Mouse (Mus musculus): ENCODE results near the gene Zer1. TPM values are rescaled to one million over a fixed set of nuclear protein-coding genes. Genes with fewer than 3 reads are reported as not detected.

Gene Zer1
- polyA plus RNA-seq, 1 experiment from 2014 or later, result 26.5 TPM

GRCm38 (mm10) chr2:30100214-30100613, 24.2 kb downstream of the Zer1 start:
- DNase-seq (ENCODE audit: low read depth, low spot score) (no peak), ATAC-seq (no peak)
- no peak for TF ChIP-seq CTCF (IDR thresholded peaks at IDR 0.05)
- POLR2A ChIA-PET, result no interaction called here
- in situ Hi-C loops (cut with MboI; ENCODE audit: low pct_unique_long_range_greater_than_20kb), result no loop called here
- CTCF ChIA-PET, result no interaction called here
- no peaks in the 10 kb centered on the region for H3K27me3 ChIP-seq

- no peak for ATAC-seq
- H3K27me3 ChIP-seq, result no peaks in the 10 kb centered on the region
- POLR2A ChIA-PET, result no interaction called here
- no peak for TF ChIP-seq CTCF (IDR thresholded peaks at IDR 0.05)
- CTCF ChIA-PET, result no interaction called here
- in situ Hi-C loops (cut with MboI; ENCODE audit: low pct_unique_long_range_greater_than_20kb), result loop anchor here (5.0 kb wide), 1 partner anchor 49 kb away; the partner anchor contains the start of gene Wdr34
- DNase-seq (ENCODE audit: low read depth, low spot score), result no peak
Observed at GRCm38 (mm10) chr2:30095882-30096527, 28.4 kb downstream of the Zer1 start.

DNA sequence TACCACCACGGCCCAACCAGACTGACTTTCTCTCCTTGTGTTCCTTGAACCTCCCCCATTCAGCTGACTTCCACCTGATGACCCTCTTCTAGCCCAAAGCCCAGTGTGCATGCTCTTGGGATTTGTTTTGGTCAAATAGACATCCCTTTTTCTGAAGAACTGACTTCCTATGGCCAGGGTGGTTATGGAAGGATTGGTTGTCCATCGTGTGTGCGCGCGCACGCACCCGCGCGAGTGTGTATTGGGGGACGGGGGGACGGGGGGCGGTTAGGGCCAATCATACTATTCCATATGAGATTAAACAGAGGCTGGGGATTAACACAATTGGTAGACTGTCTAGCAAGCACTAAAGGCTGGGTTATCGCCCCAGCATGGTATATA, 30.2 kb downstream of the Zer1 start:
- ChIA-PET POLR2A (interaction anchor here (1.5 kb wide), 1 partner anchor 52 kb away, joined by 4 read pairs; no protein-coding TSS in a partner anchor), CTCF (interaction anchor here (1.2 kb wide), 1 partner anchor 17 kb away, joined by 3 read pairs; the partner anchor contains the start of gene Pkn3)
- no peak for ATAC-seq
- DNase-seq (ENCODE audit: low read depth, low spot score), result no peak
- in situ Hi-C loops (cut with MboI; ENCODE audit: low pct_unique_long_range_greater_than_20kb), result no loop called here
- TF ChIP-seq CTCF (IDR thresholded peaks at IDR 0.05), result no peak
- no peaks in the 10 kb centered on the region for H3K27me3 ChIP-seq

DNA sequence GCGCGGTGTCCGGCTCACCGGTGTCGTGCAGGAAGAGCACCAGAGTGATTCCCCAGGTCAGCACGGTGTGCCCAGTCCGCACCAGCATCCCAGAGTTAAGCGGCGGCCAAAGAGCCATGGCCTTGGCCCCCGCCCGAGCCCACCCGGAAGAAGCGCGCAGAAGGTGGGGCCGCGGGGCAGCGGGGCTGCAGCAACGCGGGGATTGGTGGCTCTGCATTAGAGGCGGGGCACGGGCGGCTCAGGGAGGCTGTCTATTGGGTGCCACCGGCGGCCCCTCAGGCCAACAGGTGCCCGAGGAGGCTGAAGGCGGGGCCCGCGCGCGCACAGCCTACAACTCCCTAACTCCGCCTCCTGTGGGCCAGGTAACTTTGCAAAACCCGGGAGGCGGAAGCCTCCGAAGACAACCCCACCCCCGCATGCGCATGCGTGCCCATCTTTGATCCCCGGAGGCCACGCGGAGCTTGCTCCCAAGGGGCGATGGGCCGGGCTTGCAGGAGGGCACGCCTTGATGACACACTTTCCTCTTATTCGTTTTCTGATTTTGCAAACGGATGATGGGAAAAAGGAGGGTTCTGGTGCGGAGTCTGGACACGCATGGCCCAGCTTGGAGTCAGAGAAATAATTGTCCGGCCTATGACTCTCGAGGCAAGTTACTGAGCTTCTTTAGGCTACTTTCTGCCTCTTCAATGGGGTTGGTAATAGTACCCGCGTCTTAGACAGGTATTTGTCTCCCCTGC, 30.7 kb downstream of the Zer1 start, which contains the start of gene Zdhhc12:
TSS of gene Zdhhc12 (minus strand) at position 178 of the 737 bp plus-strand sequence.
- POLR2A ChIA-PET, result interaction anchor here (1.5 kb wide), 1 partner anchor 51 kb away, joined by 4 read pairs; no protein-coding TSS in a partner anchor
- peak; percentile 90 for ATAC-seq
- TF ChIP-seq CTCF (IDR thresholded peaks at IDR 0.05), result no peak
- DNase-seq (ENCODE audit: low read depth, low spot score), result peak; percentile 89
- CTCF ChIA-PET, result interaction anchor here (1.2 kb wide), 1 partner anchor 16 kb away, joined by 3 read pairs; the partner anchor contains the start of gene Pkn3
- H3K27me3 ChIP-seq, result no peaks in the 10 kb centered on the region
- in situ Hi-C loops (cut with MboI; ENCODE audit: low pct_unique_long_range_greater_than_20kb), result no loop called here

DNA sequence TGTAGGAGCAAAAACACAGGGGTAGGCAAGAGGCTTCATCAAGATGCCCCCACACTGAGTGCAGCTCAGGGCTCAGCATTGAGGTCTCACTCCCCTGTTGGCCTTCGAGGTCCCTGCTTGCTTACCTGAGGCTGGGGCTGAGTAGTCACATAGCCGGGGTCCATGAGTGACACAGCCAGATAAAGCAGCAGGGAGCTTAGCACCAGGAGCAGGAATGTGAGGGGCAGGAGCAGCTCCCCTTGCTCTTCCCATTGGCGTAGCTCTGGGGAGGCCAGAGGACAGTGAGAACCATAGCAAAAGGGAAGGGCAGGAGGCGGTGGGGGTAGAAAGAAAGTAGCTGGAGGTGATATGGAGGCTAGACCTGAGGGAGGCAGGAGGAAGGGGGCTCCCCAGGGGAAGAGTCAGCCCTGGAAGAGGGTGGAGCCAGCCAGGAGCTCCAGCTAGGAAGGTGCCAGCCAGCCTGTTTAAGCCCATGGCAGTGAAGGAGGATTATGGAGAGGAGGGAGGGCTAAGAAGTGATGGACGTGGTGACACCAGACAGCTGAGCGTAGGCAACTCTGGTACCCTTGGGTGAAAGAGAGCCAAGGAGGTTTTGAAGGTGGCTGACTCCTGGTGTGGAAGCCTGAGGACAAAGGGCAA, 32.0 kb downstream of the Zer1 start:
- DNase-seq (ENCODE audit: low read depth, low spot score) (no peak), ATAC-seq (no peak)
- TF ChIP-seq CTCF (IDR thresholded peaks at IDR 0.05), result no peak
- ChIA-PET POLR2A (interaction anchor here (0.9 kb wide), 1 partner anchor 11 kb away, joined by 3 read pairs; no protein-coding TSS in a partner anchor), CTCF (interaction anchor here (0.8 kb wide), 1 partner anchor 14 kb away, joined by 3 read pairs; no protein-coding TSS in a partner anchor)
- in situ Hi-C loops (cut with MboI; ENCODE audit: low pct_unique_long_range_greater_than_20kb), result no loop called here
- H3K27me3 ChIP-seq, result no peaks in the 10 kb centered on the region

DNA sequence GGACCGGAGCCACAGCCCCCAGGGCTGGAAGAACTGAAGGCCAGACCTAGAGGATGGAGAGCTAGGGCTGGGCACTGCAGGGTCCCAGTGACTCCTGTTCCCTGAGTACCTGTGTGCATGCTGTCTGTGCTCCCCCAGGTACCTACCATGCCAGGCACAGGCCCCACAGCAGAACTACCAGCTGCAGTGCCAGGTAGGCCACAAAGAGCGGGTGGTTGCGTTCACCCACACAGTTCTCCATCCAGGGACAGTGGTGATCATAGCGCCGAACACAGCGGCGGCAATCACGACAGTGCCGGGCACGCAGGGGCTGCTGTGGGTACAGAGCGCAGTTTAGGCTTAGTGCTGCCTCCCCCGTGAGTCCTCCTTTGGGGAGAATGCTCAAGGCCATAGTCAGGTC, 32.9 kb downstream of the Zer1 start:
- DNase-seq (ENCODE audit: low read depth, low spot score), result no peak
- TF ChIP-seq CTCF (IDR thresholded peaks at IDR 0.05), result no peak
- ChIA-PET POLR2A (no interaction called here), CTCF (no interaction called here)
- ATAC-seq, result no peak
- in situ Hi-C loops (cut with MboI; ENCODE audit: low pct_unique_long_range_greater_than_20kb), result no loop called here
- no peaks in the 10 kb centered on the region for H3K27me3 ChIP-seq

GRCm38 (mm10) chr2:30087310-30087709, 37.1 kb downstream of the Zer1 start:
- ChIA-PET CTCF (interaction anchor here (1.5 kb wide), 1 partner anchor 10 kb away, joined by 5 read pairs; no protein-coding TSS in a partner anchor), POLR2A (no interaction called here)
- H3K27me3 ChIP-seq, result no peaks in the 10 kb centered on the region
- TF ChIP-seq CTCF (IDR thresholded peaks at IDR 0.05), result no peak
- no peak for DNase-seq (ENCODE audit: low read depth, low spot score)
- in situ Hi-C loops (cut with MboI; ENCODE audit: low pct_unique_long_range_greater_than_20kb), result no loop called here
- no peak for ATAC-seq

- no peaks in the 10 kb centered on the region for H3K27me3 ChIP-seq
- in situ Hi-C loops (cut with MboI; ENCODE audit: low pct_unique_long_range_greater_than_20kb), result no loop called here
- ChIA-PET POLR2A (no interaction called here), CTCF (no interaction called here)
- TF ChIP-seq CTCF (IDR thresholded peaks at IDR 0.05), result no peak
- DNase-seq (ENCODE audit: low read depth, low spot score), result no peak
- no peak for ATAC-seq
Observed at GRCm38 (mm10) chr2:30084632-30085031, 39.8 kb downstream of the Zer1 start.

GRCm38 (mm10) chr2:30084113-30084512, 40.3 kb downstream of the Zer1 start:
- H3K27me3 ChIP-seq, result no peaks in the 10 kb centered on the region
- in situ Hi-C loops (cut with MboI; ENCODE audit: low pct_unique_long_range_greater_than_20kb), result no loop called here
- CTCF ChIA-PET, result no interaction called here
- ATAC-seq, result no peak
- POLR2A ChIA-PET, result no interaction called here
- TF ChIP-seq CTCF (IDR thresholded peaks at IDR 0.05), result no peak
- no peak for DNase-seq (ENCODE audit: low read depth, low spot score)

- ChIA-PET POLR2A (interaction anchor here (0.9 kb wide), 1 partner anchor 12 kb away, joined by 3 read pairs; no protein-coding TSS in a partner anchor), CTCF (interaction anchor here (1.3 kb wide), 1 partner anchor 9 kb away, joined by 3 read pairs; no protein-coding TSS in a partner anchor)
- no peak for TF ChIP-seq CTCF (IDR thresholded peaks at IDR 0.05)
- in situ Hi-C loops (cut with MboI; ENCODE audit: low pct_unique_long_range_greater_than_20kb), result no loop called here
- no peak for DNase-seq (ENCODE audit: low read depth, low spot score)
- ATAC-seq, result no peak
- H3K27me3 ChIP-seq, result no peaks in the 10 kb centered on the region
Observed at GRCm38 (mm10) chr2:30080181-30080800, 44.1 kb downstream of the Zer1 start.

Data from Patski (cell line).